Mouse (Mus musculus) embryonic facial prominence, embryonic 14.5 days (tissue): ENCODE data around the gene Tet3. TPM values are rescaled to one million over a fixed set of nuclear protein-coding genes. Genes with fewer than 3 reads are reported as not detected.
A peak's percentile ranks its signal among the peaks of the same experiment; 100 is the strongest.

Experiments used
- ATAC-seq: fragments of 200-750 bp; cut with Nextera tagmentation; 2 replicates; pipeline ENCODE4 v1.8.0; 2017; ENCODE audit warnings: low read depth, moderate number of reproducible peaks, moderate TSS enrichment
- DNase-seq: peaks from one replicate; pipeline ENCODE4 v3.0.0-alpha.2; 2015; ENCODE audit warnings: low spot score
- H3K27ac ChIP-seq: fragments of 300-500 bp; sonication (generic); replicated peaks from 2 replicates; pipeline ENCODE4 v1.5.1; 2014; ENCODE audit warnings: low read depth, mild to moderate bottlenecking, low read length, moderate library complexity
- H3K27me3 ChIP-seq: fragments of 300-500 bp; sonication (generic); replicated peaks from 2 replicates; pipeline ENCODE4 v1.6.1; 2014; ENCODE audit warnings: low read length; ENCODE audit not compliant: control insufficient read depth, insufficient read depth
- H3K36me3 ChIP-seq: fragments of 300-500 bp; sonication (generic); 2 replicates; pipeline ENCODE4 v1.6.1; 2014; ENCODE audit warnings: low read length, mixed read lengths; ENCODE audit not compliant: control insufficient read depth, insufficient read depth
- H3K4me1 ChIP-seq: fragments of 300-500 bp; sonication (generic); 2 replicates; pipeline ENCODE4 v1.6.1; 2014; ENCODE audit warnings: antibody characterized with exemption, low read length; ENCODE audit not compliant: control insufficient read depth, insufficient read depth
- H3K4me2 ChIP-seq: fragments of 300-500 bp; sonication (generic); 2 replicates; pipeline ENCODE4 v1.6.1; 2014; ENCODE audit warnings: low read depth, mild to moderate bottlenecking, low read length, moderate library complexity, mixed read lengths
- H3K4me3 ChIP-seq: fragments of 300-500 bp; sonication (generic); 2 replicates; pipeline ENCODE4 v1.5.1; 2014; ENCODE audit warnings: low read depth, mild to moderate bottlenecking, low read length
- H3K9ac ChIP-seq: fragments of 300-500 bp; sonication (generic); 2 replicates; pipeline ENCODE4 v1.6.1; 2014; ENCODE audit warnings: low read depth, mild to moderate bottlenecking, low read length, moderate library complexity, mixed read lengths
- H3K9me3 ChIP-seq: fragments of 300-500 bp; sonication (generic); 2 replicates; pipeline ENCODE4 v1.6.1; 2016; ENCODE audit warnings: low read length; ENCODE audit not compliant: control insufficient read depth
- WGBS: fragments of 180-500 bp; shearing (Covaris S2); extraction: QIAGEN DNeasy Blood & Tissue Kit; methylation state at CpG from one replicate; pipeline ENCODE4 v1.1.7; 2014; 5-methylcytosine and 5-hydroxymethylcytosine counted together
- polyA plus RNA-seq: library from polyadenylated mRNA; unstranded; fragments of >200 nt; fragmentation: Nextera tagmentation; extraction: Ambion mirVana; gene quantifications from 2 replicates; pipeline ENCODE4 v1.2.1, GENCODE M21; 2014

Tet3 gene
- polyA plus RNA-seq, 1 experiment from 2014 or later = 37.3 TPM

DNA sequence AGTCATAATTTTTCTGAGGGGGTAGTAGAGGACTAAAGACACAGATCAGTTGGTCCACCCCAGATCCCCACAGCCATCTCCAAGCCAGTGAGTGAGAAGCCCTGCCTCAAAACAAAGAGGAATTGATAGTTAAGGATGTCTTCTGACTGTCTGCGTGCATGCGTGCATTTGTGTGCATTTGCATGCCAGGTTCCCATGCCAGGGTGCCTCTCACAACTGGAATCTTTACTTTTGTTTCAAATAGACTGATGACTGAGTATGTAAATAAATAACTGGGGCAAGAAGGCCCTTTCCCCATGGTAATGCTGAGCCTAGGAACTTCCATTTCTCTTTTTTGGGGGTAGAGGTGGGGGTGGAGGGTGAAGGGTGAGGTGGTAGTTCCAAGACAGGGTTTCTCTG, 41.8 kb downstream of the Tet3 start:
- Histone ChIP-seq H3K27ac (peak overlapping the region; percentile 44; the same call in 1 of the 2 replicates), H3K9me3 (no peaks in the 10 kb centered on the region), H3K4me2 (no peak overlapping the region), H3K27me3 (no peaks in the 10 kb centered on the region), H3K4me1 (peaks cover 46% of the 10 kb centered on the region), H3K36me3 (peaks cover 10% of the 10 kb centered on the region; the same call in 1 of the 2 replicates), H3K9ac (no peak overlapping the region), H3K4me3 (no peak overlapping the region)
- no peak for DNase-seq
- 77% methylated on average over 2 of the region's 2 CpGs for WGBS
- no peak for ATAC-seq

DNA sequence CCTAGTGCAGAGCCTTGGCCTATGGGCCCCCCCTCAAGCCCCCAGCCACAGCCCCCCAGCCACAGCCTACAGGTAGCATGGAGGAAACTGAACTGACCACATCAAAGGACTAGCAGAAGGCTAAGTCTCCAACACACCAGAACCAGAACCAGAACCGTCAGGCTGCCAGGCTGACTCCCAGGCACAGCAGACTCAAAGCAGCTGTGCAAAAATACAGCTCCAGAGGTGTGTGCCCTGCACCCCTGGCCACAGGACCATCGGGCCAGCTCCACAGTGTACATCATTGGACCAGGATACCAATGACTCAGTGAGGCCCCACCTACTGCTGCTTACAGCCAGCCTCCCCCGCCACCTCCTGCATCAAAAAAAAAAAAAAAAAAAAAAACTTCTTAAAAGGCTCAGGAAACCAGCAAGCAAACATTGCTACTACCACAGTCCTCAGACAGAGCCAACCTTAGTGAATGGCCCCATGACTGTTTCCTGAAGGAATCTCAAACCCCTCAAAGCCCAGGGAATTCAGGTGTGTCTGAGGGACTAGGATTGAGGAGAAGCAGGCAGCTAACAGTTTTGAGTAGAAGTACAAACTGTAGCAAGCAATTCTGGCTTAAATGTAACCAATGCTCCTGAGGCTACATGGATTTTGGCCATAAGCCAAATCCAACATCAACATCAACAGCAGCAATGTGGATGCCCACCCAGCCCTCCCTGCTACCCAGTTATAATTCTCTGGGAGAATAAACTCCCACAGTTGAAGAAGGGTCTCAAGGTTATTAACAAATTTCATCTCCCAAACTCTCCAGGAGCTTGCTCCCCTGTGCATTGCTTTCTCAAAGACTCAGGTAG, 42.4 kb downstream of the Tet3 start:
- Histone ChIP-seq H3K4me1 (peaks cover 41% of the 10 kb centered on the region), H3K4me3 (no peak overlapping the region), H3K9ac (no peak overlapping the region), H3K9me3 (no peaks in the 10 kb centered on the region), H3K27me3 (no peaks in the 10 kb centered on the region), H3K27ac (peak overlapping the region; percentile 53), H3K4me2 (no peak overlapping the region), H3K36me3 (peaks cover 10% of the 10 kb centered on the region; the same call in 1 of the 2 replicates)
- no peak for ATAC-seq
- 60% methylated on average over 3 of the region's 3 CpGs for WGBS
- DNase-seq = no peak

DNA sequence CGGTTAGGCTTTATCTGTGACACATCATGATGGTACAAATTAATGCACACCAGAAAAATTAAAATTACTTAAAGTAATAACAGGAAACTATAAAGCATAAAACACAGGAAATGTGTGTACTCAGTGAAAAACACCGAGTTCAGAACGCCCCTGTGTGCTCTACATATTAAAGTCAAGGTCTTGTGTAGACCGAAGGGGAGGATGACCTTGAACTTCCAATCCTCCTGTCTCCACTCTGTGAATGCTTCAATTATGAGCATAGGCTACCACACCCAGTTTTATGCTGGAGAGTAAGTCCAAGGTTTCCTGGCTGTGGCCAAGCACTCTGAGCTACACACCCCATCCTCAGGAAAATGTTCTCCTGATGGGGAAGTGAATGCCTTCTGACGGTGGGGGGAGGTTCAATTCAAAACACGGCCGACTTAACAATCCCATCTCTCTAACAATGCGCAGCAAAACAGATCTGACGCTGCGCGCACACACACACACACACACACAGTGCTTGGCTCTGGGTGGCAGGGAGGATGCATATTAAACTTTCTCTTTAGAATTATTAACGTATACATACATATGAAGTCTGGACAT, 43.4 kb downstream of the Tet3 start:
- no peak overlapping the region for H3K4me2 ChIP-seq
- ATAC-seq (no peak), DNase-seq (no peak)
- no peaks in the 10 kb centered on the region for H3K27me3 ChIP-seq
- 80% methylated on average over 12 of the region's 12 CpGs for WGBS
- H3K9me3 ChIP-seq = no peaks in the 10 kb centered on the region
- H3K4me1 ChIP-seq = peaks cover 44% of the 10 kb centered on the region
- H3K4me3 ChIP-seq = no peak overlapping the region
- H3K9ac ChIP-seq = no peak overlapping the region
- H3K27ac ChIP-seq = peak overlapping the region; percentile 53
- peaks cover 10% of the 10 kb centered on the region; the same call in 1 of the 2 replicates for H3K36me3 ChIP-seq

DNA sequence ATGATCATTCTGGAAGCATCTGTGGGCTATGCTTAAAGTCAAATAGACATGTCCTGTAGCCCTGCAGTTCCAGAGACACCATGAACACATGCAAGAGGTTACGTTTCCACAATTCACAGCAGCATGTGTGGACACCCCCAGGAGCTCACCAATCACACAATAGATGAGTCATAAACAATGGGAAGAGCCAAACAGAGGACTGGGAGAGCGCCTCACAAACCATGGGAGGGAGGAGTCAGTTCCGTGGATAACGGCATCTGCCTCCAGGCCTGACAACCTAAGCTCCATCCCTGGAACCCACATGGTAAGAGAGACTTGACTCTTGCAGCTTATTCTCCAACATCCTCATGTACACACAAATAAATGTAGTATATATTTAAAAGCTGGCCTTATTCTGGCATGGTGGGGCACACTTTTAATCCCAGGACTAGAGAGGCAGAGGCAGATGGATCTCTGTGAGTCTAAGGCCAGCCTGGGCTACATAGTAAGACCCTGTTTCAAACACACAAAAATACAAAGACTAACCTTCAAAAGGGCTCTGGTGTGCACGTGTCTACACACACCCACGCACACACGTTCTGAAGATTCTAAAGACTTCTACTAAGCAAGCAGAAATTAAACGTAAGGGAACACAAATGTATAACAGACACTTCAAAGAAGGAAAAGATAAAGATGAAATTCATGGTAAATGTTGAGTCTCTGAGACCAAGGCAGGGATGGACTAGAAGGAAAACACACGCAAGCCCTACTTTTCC, 44.1 kb downstream of the Tet3 start:
- Histone ChIP-seq H3K4me1 (peaks cover 49% of the 10 kb centered on the region), H3K9ac (no peak overlapping the region), H3K9me3 (no peaks in the 10 kb centered on the region), H3K27me3 (no peaks in the 10 kb centered on the region), H3K36me3 (peaks cover 10% of the 10 kb centered on the region; the same call in 1 of the 2 replicates), H3K27ac (no peak overlapping the region), H3K4me3 (no peak overlapping the region), H3K4me2 (no peak overlapping the region)
- DNase-seq (no peak), ATAC-seq (no peak)
- WGBS = 83% methylated on average over 9 of the region's 9 CpGs

DNA sequence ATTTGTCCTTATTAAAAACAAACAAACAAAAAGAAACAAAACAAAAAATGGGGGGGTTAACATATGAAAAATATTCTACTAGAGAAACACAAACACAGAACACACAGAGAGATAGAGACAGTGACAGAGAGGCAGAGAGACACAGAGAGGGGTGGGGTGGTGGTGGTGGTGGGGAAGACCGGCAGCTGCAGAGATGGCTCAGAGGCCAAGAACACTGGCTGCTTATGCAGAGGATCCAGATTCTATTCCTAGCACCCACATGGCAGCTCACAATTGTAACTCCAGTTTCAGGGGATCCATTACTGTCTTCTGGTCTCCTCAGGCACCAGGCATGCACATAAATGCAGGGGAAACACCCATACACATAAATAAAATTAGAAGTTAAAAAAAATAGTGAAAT, 45.2 kb downstream of the Tet3 start:
- Histone ChIP-seq H3K4me3 (no peak overlapping the region), H3K4me1 (peaks cover 45% of the 10 kb centered on the region), H3K27ac (no peak overlapping the region), H3K9ac (no peak overlapping the region), H3K27me3 (no peaks in the 10 kb centered on the region), H3K4me2 (no peak overlapping the region), H3K36me3 (peaks cover 10% of the 10 kb centered on the region; the same call in 1 of the 2 replicates), H3K9me3 (no peaks in the 10 kb centered on the region)
- DNase-seq = no peak
- WGBS = 70% methylated on average over 1 of the region's 1 CpGs
- no peak for ATAC-seq

DNA sequence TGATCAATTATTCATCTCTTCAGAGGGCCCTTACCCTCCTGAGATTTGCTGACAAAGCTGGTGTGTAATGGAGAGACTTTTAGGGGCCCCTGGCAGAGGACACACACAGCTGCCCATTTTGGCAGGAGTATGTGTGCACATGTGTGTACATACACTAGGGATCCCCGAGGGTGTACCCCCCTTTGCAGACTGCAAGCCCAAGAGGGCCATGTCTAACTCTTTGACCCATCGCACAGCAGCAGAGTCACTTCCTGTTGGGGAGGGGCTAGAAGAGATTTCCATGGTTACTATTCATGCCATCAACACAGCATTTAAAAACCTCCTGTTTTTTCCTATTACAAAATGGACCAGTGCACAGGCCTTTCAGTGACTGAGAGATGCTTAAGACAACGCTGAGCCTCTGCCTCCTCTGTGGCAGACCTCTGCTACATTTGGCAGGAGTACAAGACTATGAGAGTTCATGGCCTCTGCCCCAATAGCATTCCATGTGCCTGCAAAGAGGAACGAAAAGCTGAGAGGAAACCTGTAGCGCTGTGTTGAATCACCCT, 46.0 kb downstream of the Tet3 start:
- Histone ChIP-seq H3K27me3 (no peaks in the 10 kb centered on the region), H3K4me1 (peaks cover 41% of the 10 kb centered on the region), H3K36me3 (peaks cover 13% of the 10 kb centered on the region; the same call in 1 of the 2 replicates), H3K9ac (no peak overlapping the region), H3K9me3 (no peaks in the 10 kb centered on the region), H3K4me3 (no peak overlapping the region), H3K4me2 (no peak overlapping the region), H3K27ac (peak overlapping the region; percentile 7; the same call in 1 of the 2 replicates)
- DNase-seq (no peak), ATAC-seq (peak; percentile 58)
- 37% methylated on average over 5 of the region's 5 CpGs for WGBS

DNA sequence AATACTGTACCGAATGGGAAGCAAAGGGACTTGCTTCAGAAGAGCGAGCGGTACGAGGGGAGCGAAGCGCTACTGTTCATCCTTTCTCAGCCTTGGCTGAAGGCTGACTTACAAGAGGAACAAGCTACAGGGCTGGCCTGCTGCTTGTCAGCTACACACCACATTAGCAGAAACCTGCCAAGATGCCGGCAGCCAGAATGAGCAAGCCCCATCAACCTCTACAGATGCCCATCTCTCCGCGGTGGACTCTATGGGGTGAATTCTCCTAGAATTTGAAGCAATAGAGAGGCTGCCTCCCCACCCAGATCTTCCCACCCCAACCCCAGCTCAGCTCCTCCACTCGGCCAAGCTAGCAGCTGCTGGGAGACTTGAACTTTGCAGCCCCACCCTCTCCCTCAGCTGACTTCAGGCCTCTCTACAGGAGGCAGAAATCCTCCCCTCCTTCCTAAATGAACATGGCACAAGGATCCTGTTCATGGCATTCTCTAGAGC, 46.5 kb downstream of the Tet3 start:
- Histone ChIP-seq H3K36me3 (peaks cover 18% of the 10 kb centered on the region; the same call in 1 of the 2 replicates), H3K9me3 (no peaks in the 10 kb centered on the region), H3K27ac (peak overlapping the region; percentile 7; the same call in 1 of the 2 replicates), H3K4me1 (peaks cover 41% of the 10 kb centered on the region), H3K4me2 (no peak overlapping the region), H3K27me3 (no peaks in the 10 kb centered on the region), H3K4me3 (no peak overlapping the region), H3K9ac (no peak overlapping the region)
- ATAC-seq (no peak), DNase-seq (no peak)
- WGBS = 88% methylated on average over 10 of the region's 10 CpGs
